Mouse (Mus musculus): ENCODE measurements around the gene Cpm.

- TF ChIP-seq POLR2A (IDR thresholded peaks at IDR 0.05; ENCODE audit: insufficient read depth, low read depth, low read length) (no peak), CTCF (IDR thresholded peaks at IDR 0.05) (no peak)
These were observed 2.3 kb upstream of the Cpm start for GRCm38 (mm10) chr10:117626840-117627615.

All from heart, adult 2 months (tissue).